Comparison of ENCODE assay signal across 9 mouse cellular contexts in genomic region chr1:158669971-158670592, GRCm38 (mm10).
DNase-seq lines count a peak whose midpoint lies in the region; ATAC-seq lines count a peak whose summit lies in the region.
"Had no signal": no experiment of that assay in that cellular context is flagged by ENCODE, and none has a peak within 500 bp of the region (broad histone marks: within the 10 kb centered on the region; RNA-seq: fewer than 3 reads in every experiment).

No protein-coding gene starts in this region.

- no peak overlapping the region for H3K27ac ChIP-seq in heart, embryonic 12.5 days (ENCODE audit: poor library complexity, severe bottlenecking)
- H3K27ac ChIP-seq in forebrain, embryonic 16.5 days (ENCODE audit: low read length) = no peak overlapping the region
- H3K27ac ChIP-seq in midbrain, embryonic 12.5 days (replicated peaks) = no peak overlapping the region
- H3K27ac ChIP-seq in stomach, embryonic 15.5 days = no peak overlapping the region
- H3K27ac ChIP-seq: liver, embryonic 15.5 days had no signal

- no peaks in the 10 kb centered on the region for H3K4me1 ChIP-seq in heart, embryonic 12.5 days (replicated peaks)
- no peaks in the 10 kb centered on the region for H3K4me1 ChIP-seq in forebrain, embryonic 16.5 days (replicated peaks; ENCODE audit: control insufficient read depth, insufficient read depth, low read length)
- H3K4me1 ChIP-seq in midbrain, embryonic 12.5 days = no peaks in the 10 kb centered on the region
- H3K4me1 ChIP-seq in stomach, embryonic 15.5 days = no peaks in the 10 kb centered on the region
- H3K4me1 ChIP-seq: liver, embryonic 15.5 days had no signal

- ATAC-seq in heart, embryonic 12.5 days (ENCODE audit: insufficient number of reproducible peaks, low FRiP score) = no peak
- peak; percentile 91 for ATAC-seq in forebrain, embryonic 16.5 days
- ATAC-seq in midbrain, embryonic 12.5 days (ENCODE audit: low FRiP score, low read depth) = peak; percentile 78; the same call in 1 of the 2 replicates
- peak; percentile 60; the same call in 1 of the 2 replicates for ATAC-seq in stomach, embryonic 15.5 days (ENCODE audit: insufficient read depth, low FRiP score, low read depth)

- no peak overlapping the region for H3K4me2 ChIP-seq in heart, embryonic 12.5 days
- no peak overlapping the region for H3K4me2 ChIP-seq in forebrain, embryonic 16.5 days (ENCODE audit: low read length)
- H3K4me2 ChIP-seq in midbrain, embryonic 12.5 days (replicated peaks) = no peak overlapping the region
- H3K4me2 ChIP-seq in stomach, embryonic 15.5 days = no peak overlapping the region
- H3K4me2 ChIP-seq: liver, embryonic 15.5 days had no signal

- no peaks in the 10 kb centered on the region for H3K9me3 ChIP-seq in heart, embryonic 12.5 days (replicated peaks)
- no peaks in the 10 kb centered on the region for H3K9me3 ChIP-seq in forebrain, embryonic 16.5 days (ENCODE audit: control insufficient read depth, low read length)
- H3K9me3 ChIP-seq in midbrain, embryonic 12.5 days = no peaks in the 10 kb centered on the region
- H3K9me3 ChIP-seq in stomach, embryonic 15.5 days = no peaks in the 10 kb centered on the region
- H3K9me3 ChIP-seq: liver, embryonic 15.5 days had no signal

- H3K36me3 ChIP-seq in heart, embryonic 12.5 days = no peaks in the 10 kb centered on the region
- peaks cover 28% of the 10 kb centered on the region for H3K36me3 ChIP-seq in forebrain, embryonic 16.5 days (ENCODE audit: control insufficient read depth, insufficient read depth)
- H3K36me3 ChIP-seq in midbrain, embryonic 12.5 days = peaks cover 35% of the 10 kb centered on the region
- no peaks in the 10 kb centered on the region for H3K36me3 ChIP-seq in stomach, embryonic 15.5 days
- H3K36me3 ChIP-seq: liver, embryonic 15.5 days had no signal

- H3K9ac ChIP-seq in heart, embryonic 12.5 days = no peak overlapping the region
- no peak overlapping the region for H3K9ac ChIP-seq in forebrain, embryonic 16.5 days (replicated peaks; ENCODE audit: low read depth, low read length)
- H3K9ac ChIP-seq in midbrain, embryonic 12.5 days (replicated peaks) = no peak overlapping the region
- no peak overlapping the region for H3K9ac ChIP-seq in stomach, embryonic 15.5 days
- H3K9ac ChIP-seq: liver, embryonic 15.5 days had no signal

- H3K4me3 ChIP-seq in heart, embryonic 12.5 days = no peak overlapping the region
- H3K4me3 ChIP-seq in forebrain, embryonic 16.5 days (replicated peaks; ENCODE audit: low read length) = no peak overlapping the region
- no peak overlapping the region for H3K4me3 ChIP-seq in midbrain, embryonic 12.5 days
- no peak overlapping the region for H3K4me3 ChIP-seq in stomach, embryonic 15.5 days (replicated peaks)
- H3K4me3 ChIP-seq: liver, embryonic 15.5 days had no signal

- WGBS in heart, embryonic 12.5 days = 38% methylated on average over 3 of the region's 3 CpGs
- 47% methylated on average over 3 of the region's 3 CpGs for WGBS in forebrain, embryonic 16.5 days
- 44% methylated on average over 3 of the region's 3 CpGs for WGBS in midbrain, embryonic 12.5 days
- 41% methylated on average over 3 of the region's 3 CpGs for WGBS in stomach, embryonic 15.5 days

- DNase-seq in heart, adult 11 months = peak; percentile 84
- DNase-seq in cerebellum, adult 11-12 months = peak; percentile 14
- DNase-seq in induced T-regulatory cell, adult 2 months (ENCODE audit: low read depth) = peak; percentile 17
- DNase-seq in left cerebral cortex, postnatal 14 days (ENCODE audit: low spot score in 2 of 2) = peak; percentile 64 to 67

- no peaks in the 10 kb centered on the region for H3K27me3 ChIP-seq in heart, embryonic 12.5 days (replicated peaks)
- H3K27me3 ChIP-seq in forebrain, embryonic 16.5 days (replicated peaks; ENCODE audit: control insufficient read depth, insufficient read depth, low read length) = no peaks in the 10 kb centered on the region
- H3K27me3 ChIP-seq in midbrain, embryonic 12.5 days = no peaks in the 10 kb centered on the region
- no peaks in the 10 kb centered on the region for H3K27me3 ChIP-seq in stomach, embryonic 15.5 days (replicated peaks)
- H3K27me3 ChIP-seq: liver, embryonic 15.5 days had no signal

- intact Hi-C loops in left cerebral cortex, postnatal 14 days (cut with DNase I) = no loop called here

Comparison
In these comparisons a context has a peak if more than half of its experiments do, and no peak if none do; other contexts are left out.
1. DNase-seq: peak in every context shown above with its lines; median percentile 84 in heart, adult 11 months; 66 in left cerebral cortex, postnatal 14 days; 17 in induced T-regulatory cell, adult 2 months; 14 in cerebellum, adult 11-12 months.